Mouse (Mus musculus): ENCODE results near the gene Nosip. TPM values are rescaled to one million over a fixed set of nuclear protein-coding genes. Genes with fewer than 3 reads are reported as not detected.
"Not testable (repeated sequence)": the region's sequence is repeated elsewhere in the genome, so short reads cannot be mapped to it uniquely, and the experiment has no call there.

The Nosip gene
- polyA plus RNA-seq, 2 experiments, result 23.1 to 26.4 TPM

- Histone ChIP-seq H3K9me3 (ENCODE audit: control insufficient read depth, low read length) (no peaks in the 10 kb centered on the region), H3K4me2 (ENCODE audit: low read depth) (no peak overlapping the region), H3K36me3 (replicated peaks; ENCODE audit: control insufficient read depth, insufficient read depth, low read depth) (no peaks in the 10 kb centered on the region), H3K9ac (replicated peaks) (no peak overlapping the region), H3K27ac (no peak overlapping the region), H3K27me3 (ENCODE audit: control insufficient read depth, insufficient read depth, low read length) (no peaks in the 10 kb centered on the region), H3K4me3 (ENCODE audit: insufficient read depth in 1 of 2, low read depth in 2 of 2, low read length in 2 of 2) (no peak overlapping the region), H3K4me1 (replicated peaks; ENCODE audit: control insufficient read depth in 2 of 2, insufficient read depth in 2 of 2, low read length in 1 of 2) (peaks cover 0 to 5% of the 10 kb centered on the region in 2 experiments; a peak in 2 of 4 replicates)
- TF ChIP-seq EP300 (IDR thresholded peaks at IDR 0.05; ENCODE audit: low read depth) (no peak), CTCF (IDR thresholded peaks at IDR 0.05; ENCODE audit: low read depth) (no peak)
- 60% methylated on average over 8 of the region's 8 CpGs for WGBS (ENCODE audit: insufficient replicate concordance)
- no peak for ATAC-seq (ENCODE audit: insufficient read depth)
- no peak for DNase-seq (ENCODE audit: low read depth in 3 of 3, low spot score in 3 of 3)
Measured at GRCm38 (mm10) chr7:45105491-45105890, 43.3 kb downstream of the Nosip start.

GRCm38 (mm10) chr7:45106441-45106840, 44.2 kb downstream of the Nosip start:
- Histone ChIP-seq H3K27ac (no peak overlapping the region), H3K9me3 (ENCODE audit: control insufficient read depth, low read length) (no peaks in the 10 kb centered on the region), H3K36me3 (replicated peaks; ENCODE audit: control insufficient read depth, insufficient read depth, low read depth) (no peaks in the 10 kb centered on the region), H3K4me2 (ENCODE audit: low read depth) (no peak overlapping the region), H3K4me3 (ENCODE audit: insufficient read depth in 1 of 2, low read depth in 2 of 2, low read length in 2 of 2) (no peak overlapping the region), H3K4me1 (replicated peaks; ENCODE audit: control insufficient read depth in 2 of 2, insufficient read depth in 2 of 2, low read length in 1 of 2) (peaks cover 0 to 5% of the 10 kb centered on the region in 2 experiments; a peak in 2 of 4 replicates), H3K27me3 (ENCODE audit: control insufficient read depth, insufficient read depth, low read length) (no peaks in the 10 kb centered on the region), H3K9ac (replicated peaks) (no peak overlapping the region)
- no peak for DNase-seq (ENCODE audit: low read depth in 3 of 3, low spot score in 3 of 3)
- TF ChIP-seq CTCF (IDR thresholded peaks at IDR 0.05; ENCODE audit: low read depth) (no peak), EP300 (IDR thresholded peaks at IDR 0.05; ENCODE audit: low read depth) (no peak)
- 57% methylated on average over 6 of the region's 6 CpGs for WGBS (ENCODE audit: insufficient replicate concordance)
- ATAC-seq (ENCODE audit: insufficient read depth), result no peak

GRCm38 (mm10) chr7:45107052-45107645, 44.9 kb downstream of the Nosip start:
- TF ChIP-seq EP300 (IDR thresholded peaks at IDR 0.05; ENCODE audit: low read depth), result no peak
- no peak for TF ChIP-seq CTCF (IDR thresholded peaks at IDR 0.05; ENCODE audit: low read depth)
- 14% methylated on average over 5 of the region's 5 CpGs for WGBS (ENCODE audit: insufficient replicate concordance)

GRCm38 (mm10) chr7:45110089-45110488, 47.9 kb downstream of the Nosip start:
- WGBS (ENCODE audit: insufficient replicate concordance), result 70% methylated on average over 4 of the region's 4 CpGs
- H3K4me3 ChIP-seq (ENCODE audit: insufficient read depth in 1 of 2, low read depth in 2 of 2, low read length in 2 of 2); H3K9me3 ChIP-seq (ENCODE audit: control insufficient read depth, low read length); H3K27me3 ChIP-seq (ENCODE audit: control insufficient read depth, insufficient read depth, low read length); H3K9ac ChIP-seq (replicated peaks); DNase-seq (ENCODE audit: low read depth in 3 of 3, low spot score in 3 of 3); ATAC-seq (ENCODE audit: insufficient read depth); H3K27ac ChIP-seq; H3K4me2 ChIP-seq (ENCODE audit: low read depth); H3K36me3 ChIP-seq (replicated peaks; ENCODE audit: control insufficient read depth, insufficient read depth, low read depth): not testable (repeated sequence)
- peaks cover 7 to 18% of the 10 kb centered on the region in 2 experiments for H3K4me1 ChIP-seq (replicated peaks; ENCODE audit: control insufficient read depth in 2 of 2, insufficient read depth in 2 of 2, low read length in 1 of 2)

More at GRCm38 (mm10) chr7:45107052-45107645, 44.9 kb downstream of the Nosip start:
- no peak overlapping the region for H3K4me3 ChIP-seq (ENCODE audit: insufficient read depth in 1 of 2, low read depth in 2 of 2, low read length in 2 of 2)
- H3K9ac ChIP-seq (replicated peaks), result no peak overlapping the region
- no peaks in the 10 kb centered on the region for H3K36me3 ChIP-seq (replicated peaks; ENCODE audit: control insufficient read depth, insufficient read depth, low read depth)
- no peak overlapping the region for H3K4me2 ChIP-seq (ENCODE audit: low read depth)
- DNase-seq (ENCODE audit: low read depth in 3 of 3, low spot score in 3 of 3) (no peak), ATAC-seq (ENCODE audit: insufficient read depth) (no peak)
- peaks cover 0 to 5% of the 10 kb centered on the region in 2 experiments; a peak in 2 of 4 replicates for H3K4me1 ChIP-seq (replicated peaks; ENCODE audit: control insufficient read depth in 2 of 2, insufficient read depth in 2 of 2, low read length in 1 of 2)
- no peaks in the 10 kb centered on the region for H3K9me3 ChIP-seq (ENCODE audit: control insufficient read depth, low read length)
- H3K27me3 ChIP-seq (ENCODE audit: control insufficient read depth, insufficient read depth, low read length), result no peaks in the 10 kb centered on the region
- no peak overlapping the region for H3K27ac ChIP-seq

GRCm38 (mm10) chr7:45111940-45112339, 49.7 kb downstream of the Nosip start:
- 62% methylated on average over 2 of the region's 2 CpGs for WGBS (ENCODE audit: insufficient replicate concordance)
- Histone ChIP-seq H3K36me3 (replicated peaks; ENCODE audit: control insufficient read depth, insufficient read depth, low read depth) (no peaks in the 10 kb centered on the region), H3K4me1 (replicated peaks; ENCODE audit: control insufficient read depth in 2 of 2, insufficient read depth in 2 of 2, low read length in 1 of 2) (peaks cover 7 to 18% of the 10 kb centered on the region in 2 experiments), H3K27me3 (ENCODE audit: control insufficient read depth, insufficient read depth, low read length) (no peaks in the 10 kb centered on the region), H3K9me3 (ENCODE audit: control insufficient read depth, low read length) (no peaks in the 10 kb centered on the region), H3K4me3 (ENCODE audit: insufficient read depth in 1 of 2, low read depth in 2 of 2, low read length in 2 of 2) (no peak overlapping the region), H3K27ac (no peak overlapping the region), H3K9ac (replicated peaks) (no peak overlapping the region), H3K4me2 (ENCODE audit: low read depth) (no peak overlapping the region)
- no peak for DNase-seq (ENCODE audit: low read depth in 3 of 3, low spot score in 3 of 3)
- TF ChIP-seq CTCF (IDR thresholded peaks at IDR 0.05; ENCODE audit: low read depth), result no peak
- no peak for TF ChIP-seq EP300 (IDR thresholded peaks at IDR 0.05; ENCODE audit: low read depth)
- no peak for ATAC-seq (ENCODE audit: insufficient read depth)

Measured in liver, embryonic 14.5 days (tissue).